Mouse (Mus musculus) layer of hippocampus, adult 9-11 months (tissue): Measurements from ENCODE around the gene Dbi.

Experiments
- DNase-seq: peaks from one replicate; pipeline ENCODE4 v3.0.0; 2022

The Dbi gene

DNA sequence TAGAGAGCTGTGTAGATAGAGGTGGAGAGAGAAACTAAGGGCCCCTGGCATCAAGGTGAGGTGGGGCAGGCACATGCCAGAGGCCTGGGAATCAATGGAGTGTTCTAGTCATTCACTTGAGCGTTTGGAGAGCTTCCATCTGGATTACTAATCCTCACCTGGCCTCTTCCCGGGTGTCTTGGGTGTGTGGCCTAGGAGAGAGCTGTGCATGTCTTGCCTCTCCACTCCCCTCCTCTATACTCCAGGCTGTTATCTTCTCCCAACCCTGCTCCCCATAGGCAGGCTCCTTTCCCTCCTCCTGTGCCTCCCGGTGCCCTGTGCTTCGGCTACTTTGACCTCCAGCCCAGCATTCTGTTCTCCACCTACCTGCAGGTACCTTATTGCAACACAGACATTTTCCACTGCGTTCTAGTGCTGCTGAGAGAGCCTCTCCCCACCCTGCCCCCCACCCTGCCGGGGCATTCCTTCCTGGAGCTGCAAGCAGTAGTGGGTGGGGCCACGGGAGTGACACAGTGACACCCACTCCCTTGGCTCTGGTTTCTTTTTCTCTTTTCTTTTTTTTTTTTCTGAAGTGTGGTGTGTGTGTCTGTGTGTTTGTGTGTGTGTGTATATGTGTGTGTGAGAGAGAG is 37.8 kb downstream of the Dbi start:
- DNase-seq, result no peak

DNA sequence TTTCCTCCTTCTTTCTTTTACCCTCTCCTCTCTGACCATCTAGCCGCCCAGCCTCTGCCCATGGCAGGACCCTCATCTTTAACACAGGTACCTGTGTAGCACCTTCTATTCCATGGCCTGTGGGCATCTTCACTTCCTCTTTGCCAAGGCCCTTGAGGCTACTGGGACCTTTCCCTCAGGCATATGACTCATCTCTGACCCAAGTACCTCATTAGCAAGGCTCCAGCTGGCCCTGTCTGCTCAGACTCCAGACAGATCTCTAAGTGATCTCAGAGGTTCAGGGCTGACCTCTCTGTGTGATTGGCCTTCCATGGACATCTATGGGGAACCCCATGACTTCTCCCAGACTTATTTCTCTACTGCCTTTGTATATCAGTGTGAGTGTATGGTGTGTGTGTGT is 40.2 kb downstream of the Dbi start:
- DNase-seq, result no peak

DNA sequence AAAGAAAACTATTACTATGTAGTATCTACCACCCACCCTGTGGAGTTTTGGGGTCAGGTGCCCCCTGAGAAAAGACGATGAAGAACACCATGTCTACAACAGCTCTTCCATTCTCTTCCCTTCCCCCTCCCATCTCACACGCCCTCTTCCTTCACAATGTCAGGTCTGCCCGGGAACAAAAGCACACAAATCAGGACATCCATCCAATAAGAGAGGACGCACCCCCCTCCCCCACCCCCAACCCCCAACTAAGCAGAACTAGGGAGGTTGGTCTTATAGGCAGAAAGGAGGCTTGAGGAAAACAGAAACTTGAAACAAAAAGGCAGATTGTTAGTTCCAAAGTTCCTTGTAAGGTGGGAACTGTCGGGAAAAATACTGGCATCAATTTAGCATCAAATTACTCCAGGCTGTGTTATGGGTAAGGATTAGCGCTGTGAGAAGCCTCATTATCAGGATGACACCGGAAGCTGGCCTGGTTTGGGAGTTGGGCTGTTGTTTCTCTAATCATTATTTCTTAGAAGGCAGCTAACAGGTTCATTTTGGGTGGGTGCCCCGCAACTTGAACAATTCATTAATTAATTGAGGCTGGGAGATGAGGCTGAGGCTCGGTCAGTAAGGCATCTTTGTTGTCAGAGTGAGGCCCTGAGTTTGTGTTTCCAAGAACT is 43.0 kb downstream of the Dbi start:
- DNase-seq, result no peak

DNA sequence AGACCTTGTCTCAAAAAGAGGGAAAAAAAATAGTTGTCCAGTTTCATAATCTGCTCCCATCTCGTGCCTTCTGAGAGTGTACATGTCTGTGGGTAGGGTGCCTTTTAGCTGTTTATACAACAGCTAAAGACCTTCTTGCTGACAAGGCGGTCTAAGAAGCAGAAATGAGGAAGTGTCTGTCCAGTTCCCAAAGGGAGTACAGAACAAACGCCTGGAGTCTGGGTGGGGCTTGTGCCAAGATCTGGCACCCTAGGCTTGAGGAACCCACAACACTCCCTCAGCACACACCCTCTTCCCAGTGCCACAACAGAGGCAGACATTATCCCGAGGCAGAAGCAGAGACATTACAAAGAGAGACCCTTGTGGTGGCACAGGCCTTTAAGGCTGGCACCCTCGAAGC is 45.4 kb downstream of the Dbi start:
- DNase-seq, result peak; percentile 34

DNA sequence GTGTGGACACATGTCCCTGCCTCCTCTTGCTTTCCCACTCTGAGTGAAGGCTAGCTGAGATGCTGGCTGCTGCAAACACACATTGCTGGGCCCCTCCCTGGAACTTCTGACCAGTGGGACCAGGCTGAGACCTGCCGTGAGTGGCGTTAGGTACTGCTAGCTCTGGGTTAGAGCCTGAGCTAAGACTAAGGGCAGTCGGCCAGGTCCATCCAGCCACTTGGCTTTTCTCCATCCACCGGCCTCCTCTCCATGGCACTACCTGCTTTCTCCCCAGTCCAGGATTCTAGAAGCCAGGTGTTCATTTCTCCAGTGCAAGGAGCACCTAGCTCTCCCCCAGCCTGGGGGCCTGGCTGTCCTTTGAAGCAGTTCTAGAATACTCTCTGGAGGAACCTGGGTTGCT is 45.9 kb downstream of the Dbi start:
- no peak for DNase-seq

DNA sequence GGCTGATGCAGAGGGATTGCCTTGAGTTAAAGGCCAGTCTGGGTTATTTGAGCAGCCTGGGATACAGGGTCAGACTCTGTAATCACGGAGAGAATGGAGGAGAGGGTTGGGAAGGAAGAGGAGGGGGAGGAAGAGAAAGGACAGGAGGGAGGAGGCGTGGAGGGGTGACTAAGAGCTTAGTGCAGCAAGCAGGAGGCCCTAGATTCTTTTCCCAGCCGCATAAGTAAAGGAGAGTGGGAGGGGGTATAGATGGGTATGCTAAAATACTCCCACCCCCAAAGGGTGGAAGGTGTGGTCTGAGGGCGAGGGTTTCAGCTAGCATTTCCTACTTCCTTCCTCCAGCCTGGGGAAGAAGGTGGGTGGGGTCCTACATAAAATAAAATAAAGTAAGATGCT is 46.6 kb downstream of the Dbi start:
- DNase-seq, result no peak

DNA sequence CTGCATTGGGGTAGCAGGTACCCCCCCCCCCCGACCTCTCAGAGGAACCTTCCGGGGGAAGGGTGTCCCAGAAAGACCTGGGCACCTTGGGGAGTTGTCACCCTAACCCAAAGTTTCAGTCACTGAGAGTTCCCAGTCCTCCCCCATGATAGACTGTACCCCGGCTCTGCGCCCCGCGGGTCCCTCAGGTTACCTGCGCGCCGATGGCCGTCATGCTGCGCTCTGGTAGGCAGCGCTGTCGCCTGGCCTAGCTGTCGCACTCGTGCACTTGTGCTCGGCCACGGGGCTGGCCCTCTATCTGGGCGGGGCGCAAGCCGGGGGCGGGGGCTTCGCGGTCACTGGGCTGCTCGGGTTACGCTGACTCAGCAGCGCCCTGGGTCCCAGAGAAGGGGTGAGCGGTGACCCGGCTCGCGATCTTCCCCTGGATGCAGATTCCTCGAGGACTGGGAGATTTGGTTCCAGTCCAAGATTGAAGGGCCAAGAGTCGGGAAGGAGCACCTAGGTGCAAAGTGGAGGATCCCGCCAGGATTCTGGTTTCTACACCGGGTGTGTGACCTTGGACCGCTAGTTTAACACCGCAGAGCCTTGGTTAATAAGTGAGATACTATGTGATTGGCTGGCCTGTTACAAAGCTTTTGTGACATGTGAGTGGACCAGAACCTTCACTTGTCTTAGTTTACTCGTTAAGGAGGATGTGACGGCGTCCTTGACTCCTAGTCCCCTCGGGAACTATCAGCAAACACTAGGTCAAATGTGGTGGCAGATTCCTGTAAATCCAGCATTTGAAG is 47.2 kb downstream of the Dbi start, which contains the start of gene Tmem37:
Tmem37 (minus strand) TSS at position 556 of the 788 bp plus-strand sequence.
- no peak for DNase-seq

DNA sequence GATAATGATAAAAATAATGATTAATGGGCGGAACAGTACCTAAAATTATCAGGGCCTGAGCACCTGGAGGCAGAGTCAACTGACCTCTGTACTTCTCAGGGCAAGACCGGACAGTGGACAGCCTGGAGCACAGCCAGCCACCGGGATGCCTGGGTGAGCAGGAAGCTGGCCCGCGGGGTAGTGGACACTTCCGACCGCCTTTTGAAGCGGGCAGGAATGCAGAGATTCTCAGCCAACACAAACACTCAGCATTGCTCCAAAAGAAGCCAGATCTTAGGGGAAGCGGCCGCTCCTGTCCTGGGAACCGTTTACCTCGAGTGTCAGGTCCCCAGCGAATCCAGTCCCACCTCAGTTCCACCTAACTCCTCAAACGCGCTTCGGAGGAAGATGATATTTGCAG is 48.0 kb downstream of the Dbi start:
- DNase-seq, result no peak

DNA sequence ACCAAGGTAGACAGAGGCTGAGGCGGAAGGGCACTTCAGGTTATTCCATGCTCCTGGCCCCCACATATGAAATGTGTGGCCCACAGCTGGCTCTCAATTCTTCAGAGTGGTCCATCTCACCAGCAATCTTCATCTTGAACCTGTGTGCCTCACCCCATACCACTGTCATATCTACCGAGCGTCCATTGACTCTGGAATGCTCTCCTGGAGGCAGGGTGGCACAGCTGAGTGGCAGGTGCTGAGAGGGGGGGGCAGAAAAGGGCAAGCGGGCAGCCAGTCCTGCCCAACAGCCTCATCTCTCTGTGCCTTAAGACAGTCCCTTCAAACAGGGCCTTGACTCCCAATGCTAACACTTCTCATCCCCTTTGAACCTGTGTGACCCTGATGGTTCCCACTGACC is 49.7 kb downstream of the Dbi start:
- DNase-seq, result no peak

DNA sequence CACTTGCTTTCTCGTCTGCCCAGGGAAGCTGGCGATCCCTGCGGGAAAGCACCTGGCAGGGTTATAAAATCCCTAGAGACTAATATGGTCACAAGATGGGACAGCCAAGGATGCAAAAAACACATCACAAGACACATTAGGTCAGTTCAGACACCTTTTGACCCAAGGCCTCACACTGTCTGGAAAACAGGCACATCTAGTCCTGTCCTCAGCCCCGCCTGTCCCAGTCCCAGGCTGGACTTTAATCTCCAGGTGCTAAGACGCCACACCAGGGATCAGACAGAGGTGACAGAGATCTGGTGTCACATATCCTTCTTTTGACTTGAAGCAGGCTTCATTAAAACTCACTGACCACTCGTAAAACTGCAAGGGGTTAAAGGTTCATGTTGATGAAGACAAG is 50.7 kb downstream of the Dbi start:
- no peak for DNase-seq

DNA sequence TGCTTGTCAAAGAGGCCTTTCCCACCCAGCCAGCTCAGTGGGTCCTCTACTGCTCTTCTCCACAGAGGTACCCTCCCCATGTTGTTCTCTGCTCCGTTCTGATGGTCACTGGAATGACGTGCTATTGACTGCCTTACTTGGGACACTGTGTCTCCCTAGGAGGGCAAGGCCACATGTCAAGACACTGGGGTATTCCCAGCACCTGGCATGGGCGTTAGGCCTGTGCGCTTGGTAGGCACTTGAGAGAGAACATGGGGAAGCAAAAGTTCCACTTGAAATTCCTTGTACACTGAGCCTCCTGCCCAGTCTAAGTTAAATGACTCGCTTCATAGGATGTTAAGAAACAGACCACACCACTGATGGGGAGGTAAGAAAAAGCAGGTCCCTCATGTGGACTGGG is 51.8 kb downstream of the Dbi start:
- DNase-seq, result no peak

DNA sequence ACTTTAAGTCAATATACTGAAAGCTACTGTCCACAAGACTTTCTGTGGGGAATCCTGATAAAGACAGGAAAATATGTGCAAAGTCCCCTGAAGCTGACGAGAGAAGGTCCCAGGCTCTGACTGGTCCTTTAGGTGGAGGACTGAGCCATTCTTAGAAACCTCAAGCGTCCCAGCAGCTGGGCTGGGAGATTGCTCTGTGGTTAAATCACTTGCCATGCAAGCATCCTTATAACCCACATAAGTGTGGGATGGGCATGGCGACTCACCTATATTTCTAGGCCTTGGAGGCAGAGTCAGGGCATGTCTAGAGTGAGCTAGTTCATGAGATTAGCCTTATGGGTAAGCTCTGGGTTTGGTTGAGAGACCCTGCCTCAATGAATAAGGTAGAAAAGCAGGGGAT is 54.3 kb downstream of the Dbi start:
- no peak for DNase-seq

DNA sequence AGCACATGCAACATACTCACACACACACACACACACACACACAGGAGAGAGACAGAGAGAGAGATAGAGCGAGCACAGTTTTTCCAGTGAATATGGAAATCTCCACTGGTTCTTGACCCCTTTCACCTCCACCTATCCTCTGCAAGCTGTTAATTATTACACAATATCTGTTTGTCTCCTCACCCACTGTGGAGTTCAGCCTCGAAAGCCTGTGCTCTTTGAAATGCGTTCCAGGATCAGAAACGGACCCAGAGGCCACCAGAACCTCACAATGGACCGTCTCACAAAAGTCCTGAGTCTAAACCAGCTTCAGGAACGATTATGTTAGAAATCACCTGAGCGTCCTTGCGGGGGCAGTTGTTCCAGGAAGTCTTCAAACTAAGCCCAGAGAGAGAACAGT is 54.7 kb downstream of the Dbi start:
- no peak for DNase-seq

DNA sequence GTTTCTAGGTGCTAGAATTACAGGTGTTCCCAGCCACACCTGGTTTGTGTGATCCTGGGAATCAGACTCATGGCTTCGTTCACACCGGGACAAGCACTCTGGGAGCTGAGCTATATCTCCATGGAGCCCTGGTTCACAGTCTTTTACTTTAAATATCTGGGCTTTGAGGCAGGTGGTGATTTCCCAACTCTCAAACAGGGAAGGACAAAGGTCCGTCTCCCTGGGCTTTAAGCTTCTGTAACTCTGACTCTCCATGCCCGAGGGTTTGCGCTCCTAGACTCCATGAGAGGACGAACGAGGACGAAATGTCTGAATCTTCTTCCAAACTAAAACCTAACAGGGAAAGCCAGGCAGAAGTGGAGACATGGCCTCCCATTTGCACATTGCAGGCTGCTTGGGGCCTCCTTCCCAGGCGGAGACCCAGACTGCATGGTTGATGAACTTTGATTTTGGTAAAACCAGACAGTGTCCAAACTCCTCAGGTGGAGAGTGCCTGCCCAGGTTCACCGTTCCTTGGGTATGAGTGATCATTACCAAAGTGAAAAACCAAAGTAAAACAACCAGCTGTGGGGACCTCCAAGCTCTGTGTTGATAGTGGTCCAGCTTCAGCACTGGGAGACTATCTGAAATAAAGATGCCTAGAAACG is 56.7 kb downstream of the Dbi start:
- no peak for DNase-seq
